Mouse (Mus musculus) urinary bladder, adult 18-20 months (tissue): Measurements from ENCODE around the gene Capzb.

Experiments used
- DNase-seq, 2 experiments: peaks; one replicate each; pipeline ENCODE4 v3.0.0; 2022; ENCODE audit warnings: low spot score in 2 of 2, mixed read lengths in 2 of 2

Gene Capzb

DNA sequence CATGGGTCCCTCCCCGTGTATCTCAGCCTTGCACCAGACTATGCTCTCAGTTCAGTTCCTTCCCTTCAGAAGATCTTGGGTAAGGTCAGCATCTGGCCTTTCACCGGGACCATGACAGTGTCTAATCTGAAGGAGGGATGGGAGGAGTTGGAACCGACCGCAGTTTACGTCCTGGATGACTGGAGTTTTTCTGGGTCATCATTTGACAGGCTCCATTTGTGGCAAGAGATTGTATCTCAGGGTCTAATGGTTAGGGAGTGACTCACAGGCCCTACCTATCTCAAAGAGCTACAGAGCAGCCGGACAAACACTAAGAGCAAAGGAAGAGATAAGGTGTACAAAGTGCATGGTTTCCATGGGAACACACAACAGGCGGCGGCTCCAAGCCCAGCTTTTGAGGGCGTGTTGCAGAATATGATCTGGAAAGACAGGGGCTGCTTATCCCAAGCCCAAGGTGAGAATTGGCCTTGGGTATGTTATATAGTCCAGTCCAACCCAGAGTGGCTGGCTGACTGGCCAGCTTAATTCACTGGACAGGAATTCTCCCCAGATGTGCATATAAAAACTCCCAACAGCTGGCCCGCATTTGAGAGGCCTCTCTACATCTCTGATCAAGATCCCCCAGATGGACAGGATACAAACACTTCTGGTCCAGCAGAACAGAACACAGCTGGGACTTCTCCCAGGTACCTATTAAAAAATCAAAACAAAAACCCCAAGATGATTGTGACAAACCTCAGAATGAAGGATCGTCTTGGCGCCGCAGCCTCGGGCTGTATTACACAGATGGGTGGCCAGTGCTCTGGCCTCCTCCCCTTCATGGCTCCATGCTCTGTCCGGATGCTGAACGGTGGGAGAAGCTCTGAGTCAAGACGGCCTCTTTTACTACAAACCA, 12.7 kb upstream of the Capzb start:
- DNase-seq, result peak in 1 of 2 experiments; percentile 71

GRCm38 (mm10) chr4:139182511-139182910, 10.2 kb upstream of the Capzb start:
- no peak for DNase-seq

GRCm38 (mm10) chr4:139185766-139186442, 6.8 kb upstream of the Capzb start:
- peak in 1 of 2 experiments; percentile 57 for DNase-seq

DNA sequence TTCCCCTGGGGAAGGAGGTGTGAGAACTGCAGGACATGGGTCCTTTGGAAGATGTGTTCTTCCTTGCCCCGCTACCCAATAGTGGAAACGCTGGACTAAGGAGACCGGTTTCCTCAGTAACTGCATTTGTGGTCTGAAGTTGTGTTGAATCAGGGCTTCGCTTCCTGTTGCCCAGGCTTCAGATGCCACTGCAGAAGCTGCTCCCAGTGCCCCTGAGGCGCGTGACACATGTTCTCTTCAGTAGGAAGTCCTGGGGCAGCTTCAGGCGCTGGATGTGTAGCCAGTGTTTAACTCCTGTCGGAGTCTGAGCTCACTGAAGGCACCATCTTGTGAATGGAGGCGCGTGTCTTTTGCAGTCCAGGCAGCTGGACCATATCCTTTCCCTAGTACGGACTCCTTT, 4.8 kb upstream of the Capzb start:
- DNase-seq, result no peak

- DNase-seq, result no peak
Observed at GRCm38 (mm10) chr4:139191605-139192498, 847 bp upstream of the Capzb start.

DNA sequence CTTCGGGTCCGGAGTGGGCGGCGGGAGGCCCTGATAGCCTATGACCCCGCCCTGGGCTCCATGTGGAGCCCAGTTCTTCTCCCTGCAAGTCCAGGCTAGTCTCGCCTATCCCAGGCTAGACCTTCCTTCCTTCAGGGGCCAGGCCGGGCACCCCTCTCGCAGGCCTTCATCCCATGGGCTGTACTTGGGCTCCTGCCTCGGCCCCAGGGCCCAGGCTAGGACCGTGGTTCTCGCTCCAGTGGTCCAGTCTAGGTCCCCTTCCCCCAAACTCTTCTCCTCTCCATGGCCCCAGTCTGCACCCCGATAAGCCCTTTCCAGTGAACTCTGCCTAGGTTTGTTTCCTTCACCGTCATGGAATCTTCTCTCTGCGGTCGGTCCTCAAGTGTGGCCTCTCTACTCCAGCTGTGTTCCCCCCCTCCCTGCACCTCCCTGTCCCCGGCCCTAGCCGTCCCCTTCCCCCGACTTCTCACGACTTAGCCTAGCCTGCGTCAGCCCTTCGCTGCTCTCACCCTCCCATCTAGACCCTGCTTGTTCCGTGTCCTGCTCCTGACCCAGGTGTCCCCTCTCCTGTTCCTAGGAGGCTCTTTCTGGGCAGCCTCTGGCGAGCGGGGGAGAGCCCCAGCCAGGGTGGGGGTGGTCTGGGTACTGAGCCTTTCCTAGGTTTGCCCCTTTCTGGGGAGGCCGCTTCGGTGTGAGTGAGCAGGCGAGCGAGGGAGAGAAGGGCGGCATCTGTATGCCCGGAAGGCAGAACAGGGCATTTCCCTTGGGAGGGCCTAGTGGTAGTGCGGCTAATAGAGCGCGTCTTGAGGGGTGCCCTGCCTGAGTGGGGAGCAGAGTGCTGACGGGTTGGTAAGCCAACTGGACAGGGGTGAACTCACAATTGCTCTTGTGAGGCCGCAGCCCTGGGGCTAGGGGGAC, 736 bp downstream of the Capzb start:
- DNase-seq, result no peak

- no peak for DNase-seq
Observed at GRCm38 (mm10) chr4:139195101-139195500, 2.4 kb downstream of the Capzb start.

GRCm38 (mm10) chr4:139196464-139196863, 3.8 kb downstream of the Capzb start:
- no peak for DNase-seq

DNA sequence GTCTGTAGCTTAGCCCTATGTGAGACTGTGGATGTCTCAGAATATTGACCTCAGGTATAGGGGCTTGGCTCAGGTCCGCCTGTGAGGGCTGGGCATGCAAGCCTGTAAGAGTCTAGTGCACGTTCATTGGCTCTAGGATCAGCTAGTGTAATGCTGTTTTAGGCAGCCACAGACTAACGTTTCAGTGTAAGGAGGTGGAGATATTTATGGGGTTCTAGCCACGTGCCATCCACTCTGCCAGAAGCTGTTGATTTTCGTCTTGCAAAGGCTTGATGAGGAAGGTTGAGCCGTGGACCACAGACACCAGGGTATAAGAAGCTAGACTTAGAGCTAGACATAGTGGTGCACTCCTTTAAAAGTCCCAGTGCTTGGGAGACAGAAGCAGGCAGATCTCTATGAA, 4.2 kb downstream of the Capzb start:
- no peak for DNase-seq

GRCm38 (mm10) chr4:139197453-139197852, 4.8 kb downstream of the Capzb start:
- no peak for DNase-seq

DNA sequence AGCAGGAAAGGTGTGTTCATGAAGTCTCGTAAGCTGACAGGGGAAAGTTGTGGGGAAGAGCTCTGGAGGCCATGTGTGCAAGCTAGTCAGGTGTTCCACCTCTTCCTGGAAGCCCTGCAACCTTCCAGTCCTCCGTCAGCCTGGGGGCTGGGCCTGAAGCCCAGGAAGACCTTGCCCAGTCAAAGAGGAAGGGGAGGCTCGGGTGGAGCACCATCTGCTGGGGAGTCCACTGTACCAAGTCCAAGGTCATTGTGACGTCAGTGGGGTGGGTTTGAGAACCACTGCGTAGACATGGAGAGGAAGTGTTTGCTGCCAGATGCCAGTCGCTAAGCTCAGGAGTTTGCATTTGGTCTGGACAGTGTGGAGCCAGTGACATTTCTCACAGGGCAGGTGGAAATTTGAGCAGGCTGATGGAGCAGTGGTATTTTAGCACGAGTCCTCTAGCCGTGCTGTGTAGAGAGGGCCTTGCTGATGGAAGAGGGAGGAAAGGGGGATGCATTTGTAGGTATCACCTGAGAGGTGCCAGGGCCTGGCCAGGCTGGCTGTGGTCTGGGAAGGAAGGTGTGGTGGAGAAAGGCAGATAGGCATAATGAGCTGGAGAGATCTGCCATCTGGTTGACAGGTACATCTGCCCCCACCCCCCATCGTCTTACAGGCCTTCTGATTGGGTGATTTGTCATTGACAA, 5.4 kb downstream of the Capzb start:
- no peak for DNase-seq

GRCm38 (mm10) chr4:139199126-139199525, 6.4 kb downstream of the Capzb start:
- no peak for DNase-seq

GRCm38 (mm10) chr4:139199703-139200340, 7.1 kb downstream of the Capzb start:
- DNase-seq, result no peak

DNA sequence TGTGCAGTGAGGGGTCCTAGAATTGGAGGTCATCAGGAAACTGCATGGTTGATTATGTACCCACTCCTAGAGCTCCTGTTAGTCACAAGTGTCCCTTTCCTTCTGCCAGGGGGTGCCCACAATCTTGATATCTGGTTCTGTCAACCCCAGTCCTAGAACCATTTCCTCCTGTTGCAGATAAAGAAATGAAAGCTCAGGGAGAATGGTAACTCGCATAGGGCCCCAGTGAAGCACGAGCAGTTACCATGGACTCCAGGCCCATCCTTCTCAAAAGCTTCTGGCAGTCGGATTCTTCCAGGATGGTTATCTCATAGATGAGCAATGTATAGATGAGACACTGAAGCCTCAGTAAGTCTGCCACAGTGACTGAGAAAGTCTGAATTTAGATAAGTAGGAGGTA, 8.2 kb downstream of the Capzb start:
- no peak for DNase-seq

DNA sequence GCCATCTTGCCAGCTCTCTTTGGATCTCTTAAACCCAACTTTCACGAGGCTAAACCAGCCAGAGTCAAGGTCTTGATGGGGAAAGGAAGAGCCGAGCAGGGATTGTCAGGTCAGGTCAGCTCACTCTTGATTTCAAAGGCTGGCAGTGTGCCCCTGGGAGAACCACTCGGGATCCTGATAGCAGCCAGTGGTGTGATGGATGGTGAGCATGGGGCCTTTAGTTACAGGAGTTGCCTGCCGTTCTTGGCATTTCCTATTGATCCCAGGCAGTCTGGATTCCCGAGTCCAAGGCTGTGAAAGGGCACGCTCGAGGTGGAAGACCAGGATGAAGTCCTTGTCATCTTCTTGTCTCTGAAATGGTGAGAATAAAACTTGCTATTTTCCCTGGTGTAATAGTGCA, 9.9 kb downstream of the Capzb start:
- no peak for DNase-seq

GRCm38 (mm10) chr4:139203381-139203780, 10.7 kb downstream of the Capzb start:
- no peak for DNase-seq

- no peak for DNase-seq
Observed at GRCm38 (mm10) chr4:139205842-139206241, 13.1 kb downstream of the Capzb start.

DNA sequence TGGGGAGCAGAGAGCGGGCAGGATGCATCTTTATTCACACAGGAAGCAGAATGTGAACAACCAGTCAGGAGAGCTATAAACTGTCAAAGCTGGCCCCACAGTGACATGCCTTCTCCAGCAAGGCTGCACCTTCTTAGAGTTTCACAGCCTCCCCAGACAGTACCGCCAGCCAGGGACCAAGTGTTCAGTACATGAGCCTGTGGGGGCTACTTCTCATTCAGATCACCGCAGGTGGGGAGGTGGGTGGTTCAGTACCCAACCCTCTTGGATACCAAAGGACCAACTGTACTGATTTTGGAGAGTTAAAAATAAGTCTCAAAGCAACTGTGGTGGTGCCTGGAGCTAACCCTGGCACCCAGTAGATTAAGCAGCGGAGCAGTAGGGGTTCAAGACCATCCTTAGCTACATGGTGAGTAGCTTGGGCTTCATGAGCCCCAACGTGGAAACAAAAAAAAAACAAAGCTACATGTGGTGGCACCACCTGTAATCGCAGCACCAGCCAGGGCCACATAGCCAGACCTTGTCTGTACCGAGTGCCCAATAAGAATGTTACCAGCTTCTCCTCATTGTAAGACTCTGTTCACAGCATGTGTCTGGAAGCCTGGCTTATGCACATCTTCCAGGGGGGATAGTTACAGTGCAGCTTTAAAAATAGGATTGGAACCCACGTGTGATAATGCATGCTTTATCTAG, 13.8 kb downstream of the Capzb start:
- no peak for DNase-seq
